ENCODE assay signal across 8 mouse cellular contexts in genomic region chr1:105991931-105992837, GRCm38 (mm10). TPM values are rescaled to one million over a fixed set of nuclear protein-coding genes. Genes with fewer than 3 reads are reported as not detected.
DNase-seq lines count a peak whose midpoint lies in the region; ATAC-seq and TF ChIP-seq lines count a peak whose summit lies in the region.

No protein-coding gene starts in this region.

- H3K4me3 ChIP-seq in kidney, adult 2 months (ENCODE audit: insufficient read depth, low read depth, low read length) = peak overlapping the region; percentile 77
- peak overlapping the region; percentile 64 for H3K4me3 ChIP-seq in heart, embryonic 16.5 days (ENCODE audit: low read length)
- H3K4me3 ChIP-seq in midbrain, embryonic 10.5 days = peak overlapping the region; percentile 86

- TF ChIP-seq CTCF in kidney, adult 2 months (conservative IDR thresholded peaks at IDR 0.05; ENCODE audit: insufficient read depth, insufficient read length, low read depth, low read length) = no peak

- peak overlapping the region; percentile 79 for H3K4me2 ChIP-seq in heart, embryonic 16.5 days (ENCODE audit: low read depth, low read length)

- peak overlapping the region; percentile 87 for H3K9ac ChIP-seq in heart, embryonic 16.5 days (ENCODE audit: low read length)

- no peak for TF ChIP-seq POLR2A in kidney, adult 2 months (IDR thresholded peaks at IDR 0.05; ENCODE audit: low read depth, low read length)

- no peak for ATAC-seq in heart, embryonic 16.5 days (replicated peaks; ENCODE audit: extremely low read depth, insufficient read depth, low FRiP score)

- 13% methylated on average over 17 of the region's 17 CpGs for WGBS in kidney, adult 2 months
- 29% methylated on average over 17 of the region's 17 CpGs for WGBS in heart, embryonic 16.5 days
- 35% methylated on average over 17 of the region's 17 CpGs for WGBS in midbrain, embryonic 10.5 days

- H3K27ac ChIP-seq in kidney, adult 2 months (ENCODE audit: insufficient read depth, low read depth, low read length) = peak overlapping the region; percentile 97
- peak overlapping the region; percentile 97 for H3K27ac ChIP-seq in heart, embryonic 16.5 days (ENCODE audit: low read length)
- peak overlapping the region; percentile 91 for H3K27ac ChIP-seq in midbrain, embryonic 10.5 days (replicated peaks)

- peak; percentile 19 for DNase-seq in kidney, adult 2 months
- DNase-seq in kidney, postnatal 36 days = no peak
- DNase-seq in Muller cell, postnatal 12 days (ENCODE audit: inconsistent ontology term) = peak; percentile 29
- DNase-seq in midbrain, embryonic 10.5 days (ENCODE audit: low spot score) = no peak
- DNase-seq in urinary bladder, postnatal 25 days (ENCODE audit: low spot score) = no peak
- DNase-seq in cerebellum, postnatal 4 days (ENCODE audit: low spot score in 2 of 2) = no peak
- DNase-seq in left cerebral cortex, adult 9 months (ENCODE audit: low spot score in 2 of 2) = no peak

- H3K36me3 ChIP-seq in kidney, adult 2 months (ENCODE audit: control insufficient read depth, insufficient read depth, low read length) = no peaks in the 10 kb centered on the region
- H3K36me3 ChIP-seq in heart, embryonic 16.5 days (ENCODE audit: control insufficient read depth, insufficient read depth) = no peaks in the 10 kb centered on the region
- no peaks in the 10 kb centered on the region for H3K36me3 ChIP-seq in midbrain, embryonic 10.5 days

- no peaks in the 10 kb centered on the region for H3K27me3 ChIP-seq in kidney, adult 2 months (replicated peaks; ENCODE audit: control insufficient read depth, insufficient read depth, low read length)
- H3K27me3 ChIP-seq in heart, embryonic 16.5 days (ENCODE audit: control insufficient read depth, insufficient read depth, low read length) = no peaks in the 10 kb centered on the region
- H3K27me3 ChIP-seq in midbrain, embryonic 10.5 days (ENCODE audit: low read depth, poor library complexity, severe bottlenecking) = peaks cover 18% of the 10 kb centered on the region

- no peaks in the 10 kb centered on the region for H3K9me3 ChIP-seq in heart, embryonic 16.5 days (replicated peaks; ENCODE audit: control insufficient read depth, low read length)
- H3K9me3 ChIP-seq in midbrain, embryonic 10.5 days (replicated peaks) = no peaks in the 10 kb centered on the region

- peaks cover 7% of the 10 kb centered on the region; the same call in 1 of the 2 replicates for H3K4me1 ChIP-seq in kidney, adult 2 months (ENCODE audit: control insufficient read depth, insufficient read depth, low read length)
- peaks cover 35% of the 10 kb centered on the region for H3K4me1 ChIP-seq in heart, embryonic 16.5 days (ENCODE audit: control insufficient read depth, insufficient read depth, low read length)
- peaks cover 47% of the 10 kb centered on the region for H3K4me1 ChIP-seq in midbrain, embryonic 10.5 days

RNA-seq across cellular contexts. Expression of gene Zcchc2, which starts 2.0 kb away (rescaled TPM):
- 13.5 and 15.1 TPM in 2 replicates for polyA plus RNA-seq in kidney, adult 2 months (2012; rRNA removed)
- 1.9 and 2.2 TPM in 2 replicates for polyA plus RNA-seq in heart, embryonic 16.5 days (2015; fragmentation: Nextera tagmentation; extraction: Ambion mirVana)
- polyA plus RNA-seq in midbrain, embryonic 10.5 days (2016; fragmentation: Nextera tagmentation; extraction: Ambion mirVana) = 1.7 and 1.9 TPM in 2 replicates

Comparison
In these comparisons a context has a peak if more than half of its experiments do, and no peak if none do; other contexts are left out.
1. DNase-seq: peak in kidney, adult 2 months (single experiment) and Muller cell, postnatal 12 days (single experiment); none in kidney, postnatal 36 days (0 of 2), midbrain, embryonic 10.5 days (single experiment), urinary bladder, postnatal 25 days (single experiment), cerebellum, postnatal 4 days (0 of 2) and left cerebral cortex, adult 9 months (0 of 2).
2. Peak in every context shown above with its lines, with median percentiles within 50 percentile points of each other: H3K27ac ChIP-seq and H3K4me3 ChIP-seq.